Mouse (Mus musculus) lung, adult 10 weeks (tissue): ENCODE measurements around the gene Gm49354. TPM values are rescaled to one million over a fixed set of nuclear protein-coding genes. Genes with fewer than 3 reads are reported as not detected.

Experiments used
- polyA plus RNA-seq: library from polyadenylated mRNA; stranded (reverse); fragments of 350-450 nt; fragmentation: Illumina TruSeq; extraction: RNeasy Lipid Tissue Mini Kit (QIAGEN cat#74804); gene quantifications from one replicate; pipeline ENCODE4 v1.2.3, GENCODE M21; 2014; ENCODE audit warnings: low read depth, low replicate concordance; ENCODE audit not compliant: insufficient read depth

Gene Gm49354
- not detected for polyA plus RNA-seq

GRCm38 (mm10) chr13:59782145-59782544 is at the start of gene Gm49354:
Gm49354 (minus strand) TSS chr13:59782245.

GRCm38 (mm10) chr13:59822507-59823462 is 40.7 kb upstream of the Gm49354 start, which contains the start of gene Tut7:
Tut7 (minus strand) TSS chr13:59823147.

GRCm38 (mm10) chr13:59769296-59770163 is 12.5 kb downstream of the Gm49354 start, which contains the start of gene Isca1:
Isca1 (minus strand) TSS chr13:59769810.

GRCm38 (mm10) chr13:59746711-59747110 is 35.3 kb downstream of the Gm49354 start, which contains the start of gene 1700014D04Rik:
1700014D04Rik (minus strand) TSS chr13:59746752.

GRCm38 (mm10) chr13:59731652-59732051 is 50.4 kb downstream of the Gm49354 start, which contains the start of gene Spata31d1d:
Spata31d1d (minus strand) TSS chr13:59731752.

GRCm38 (mm10) chr13:59711984-59712383 is 70.1 kb downstream of the Gm49354 start, which contains the start of gene Spata31d1b:
Spata31d1b (plus strand) TSS chr13:59712284.

GRCm38 (mm10) chr13:59710230-59710629 is 71.8 kb downstream of the Gm49354 start, which contains the start of gene Spata31d1a:
Spata31d1a (minus strand) TSS chr13:59710330.

Other genes starting within 250 kb of the Gm49354 start
- gene Agtpbp1, start 197.0 kb downstream of the Gm49354 start, polyA plus RNA-seq, result 19.3 TPM
- gene Naa35, start 197.0 kb downstream of the Gm49354 start, polyA plus RNA-seq, result 38.0 TPM
- gene Golm1, start 106.4 kb downstream of the Gm49354 start, polyA plus RNA-seq, result 14.4 TPM
- not detected for gene 4921517D22Rik, start 88.1 kb downstream of the Gm49354 start, polyA plus RNA-seq
- gene Spata31d1a, start 71.9 kb downstream of the Gm49354 start, polyA plus RNA-seq, result not detected
- gene Spata31d1b, start 70.0 kb downstream of the Gm49354 start, polyA plus RNA-seq, result not detected
- not detected for gene Spata31d1d, start 50.5 kb downstream of the Gm49354 start, polyA plus RNA-seq
- gene 1700014D04Rik, start 35.5 kb downstream of the Gm49354 start, polyA plus RNA-seq, result not detected
- gene Isca1, start 12.4 kb downstream of the Gm49354 start, polyA plus RNA-seq, result 66.0 TPM
- gene Tut7, start 40.9 kb upstream of the Gm49354 start, polyA plus RNA-seq, result 32.6 TPM